Mouse (Mus musculus): ENCODE measurements around the gene Ctsk. TPM values are rescaled to one million over a fixed set of nuclear protein-coding genes. Genes with fewer than 3 reads are reported as not detected.
"Not testable (repeated sequence)": the region's sequence is repeated elsewhere in the genome, so short reads cannot be mapped to it uniquely, and the experiment has no call there.

Gene Ctsk
- polyA plus RNA-seq, 1 experiment from 2014 or later = 7.5 TPM

DNA sequence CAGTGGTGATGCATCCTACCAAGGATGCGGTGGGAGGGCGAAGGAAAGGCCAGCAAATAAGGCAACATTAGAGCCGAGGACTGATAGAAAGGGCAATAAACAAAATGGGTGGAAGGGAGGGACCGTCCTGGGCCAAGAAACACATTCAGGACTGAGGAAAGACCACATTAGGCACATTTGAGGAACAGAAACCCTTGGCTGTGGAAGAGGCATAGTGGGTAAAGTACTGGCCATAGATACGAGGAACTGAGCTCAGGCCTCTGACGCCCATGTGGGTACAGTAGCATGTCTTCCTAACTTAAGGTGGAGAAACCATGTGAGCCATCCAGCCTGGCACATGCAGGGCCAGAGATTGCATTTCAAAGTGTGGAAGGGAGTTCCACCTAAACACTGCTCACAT, 30.8 kb downstream of the Ctsk start:
- ATAC-seq (no peak), DNase-seq (ENCODE audit: low spot score) (no peak)
- Histone ChIP-seq H3K4me2 (ENCODE audit: low read length) (no peak overlapping the region), H3K4me3 (ENCODE audit: low read depth, low read length) (no peak overlapping the region), H3K27me3 (replicated peaks; ENCODE audit: control insufficient read depth, insufficient read depth, low read length) (no peaks in the 10 kb centered on the region), H3K9ac (ENCODE audit: low read length) (no peak overlapping the region), H3K4me1 (ENCODE audit: control insufficient read depth, insufficient read depth, low read length) (no peaks in the 10 kb centered on the region), H3K9me3 (replicated peaks; ENCODE audit: control insufficient read depth, low read length) (no peaks in the 10 kb centered on the region), H3K36me3 (ENCODE audit: control insufficient read depth, insufficient read depth, low read length) (no peaks in the 10 kb centered on the region), H3K27ac (ENCODE audit: low read depth, low read length) (no peak overlapping the region)
- 93% methylated on average over 6 of the region's 6 CpGs for WGBS

DNA sequence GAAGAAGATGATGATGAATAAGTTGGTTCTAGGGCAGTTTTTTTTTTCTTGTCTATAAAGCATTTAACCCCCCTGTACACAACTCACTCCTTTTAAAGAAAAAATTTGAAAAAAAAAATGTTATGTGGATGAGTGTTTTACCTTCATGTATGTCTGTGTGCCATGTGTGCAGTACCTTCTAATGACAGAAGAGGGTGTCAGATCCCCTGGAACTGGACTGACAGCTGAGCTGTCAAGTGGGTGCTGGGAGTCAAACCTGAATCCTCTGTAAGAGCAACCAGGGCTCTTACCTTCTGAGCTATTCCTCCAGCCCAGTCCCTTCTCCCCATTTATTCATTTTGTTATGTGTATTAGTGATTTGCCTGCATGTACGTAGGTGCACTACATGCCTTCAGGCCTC, 32.0 kb downstream of the Ctsk start:
- no peaks in the 10 kb centered on the region for H3K27me3 ChIP-seq (replicated peaks; ENCODE audit: control insufficient read depth, insufficient read depth, low read length)
- H3K4me1 ChIP-seq (ENCODE audit: control insufficient read depth, insufficient read depth, low read length) = no peaks in the 10 kb centered on the region
- H3K36me3 ChIP-seq (ENCODE audit: control insufficient read depth, insufficient read depth, low read length) = no peaks in the 10 kb centered on the region
- H3K4me3 ChIP-seq (ENCODE audit: low read depth, low read length) = no peak overlapping the region
- no peak overlapping the region for H3K4me2 ChIP-seq (ENCODE audit: low read length)
- ATAC-seq (no peak), DNase-seq (ENCODE audit: low spot score) (no peak)
- no peak overlapping the region for H3K9ac ChIP-seq (ENCODE audit: low read length)
- WGBS = 93% methylated on average over 1 of the region's 1 CpGs
- no peaks in the 10 kb centered on the region for H3K9me3 ChIP-seq (replicated peaks; ENCODE audit: control insufficient read depth, low read length)
- H3K27ac ChIP-seq (ENCODE audit: low read depth, low read length) = no peak overlapping the region

- no peak for DNase-seq (ENCODE audit: low spot score)
- H3K9ac ChIP-seq (ENCODE audit: low read length) = no peak overlapping the region
- no peak overlapping the region for H3K4me2 ChIP-seq (ENCODE audit: low read length)
- ATAC-seq = no peak
- no peaks in the 10 kb centered on the region for H3K27me3 ChIP-seq (replicated peaks; ENCODE audit: control insufficient read depth, insufficient read depth, low read length)
- H3K27ac ChIP-seq (ENCODE audit: low read depth, low read length) = no peak overlapping the region
- no peaks in the 10 kb centered on the region for H3K36me3 ChIP-seq (ENCODE audit: control insufficient read depth, insufficient read depth, low read length)
- no peaks in the 10 kb centered on the region for H3K9me3 ChIP-seq (replicated peaks; ENCODE audit: control insufficient read depth, low read length)
- no peak overlapping the region for H3K4me3 ChIP-seq (ENCODE audit: low read depth, low read length)
- no peaks in the 10 kb centered on the region for H3K4me1 ChIP-seq (ENCODE audit: control insufficient read depth, insufficient read depth, low read length)
- 88% methylated on average over 5 of the region's 5 CpGs for WGBS
Observed at GRCm38 (mm10) chr3:95533364-95533763, 34.3 kb downstream of the Ctsk start.

GRCm38 (mm10) chr3:95534927-95535326, 35.9 kb downstream of the Ctsk start:
- no peak overlapping the region for H3K9ac ChIP-seq (ENCODE audit: low read length)
- no peaks in the 10 kb centered on the region for H3K36me3 ChIP-seq (ENCODE audit: control insufficient read depth, insufficient read depth, low read length)
- no peaks in the 10 kb centered on the region for H3K4me1 ChIP-seq (ENCODE audit: control insufficient read depth, insufficient read depth, low read length)
- no peak overlapping the region for H3K4me3 ChIP-seq (ENCODE audit: low read depth, low read length)
- 84% methylated on average over 1 of the region's 1 CpGs for WGBS
- no peaks in the 10 kb centered on the region for H3K9me3 ChIP-seq (replicated peaks; ENCODE audit: control insufficient read depth, low read length)
- no peak overlapping the region for H3K4me2 ChIP-seq (ENCODE audit: low read length)
- DNase-seq (ENCODE audit: low spot score) = no peak
- no peak for ATAC-seq
- H3K27ac ChIP-seq (ENCODE audit: low read depth, low read length) = no peak overlapping the region
- H3K27me3 ChIP-seq (replicated peaks; ENCODE audit: control insufficient read depth, insufficient read depth, low read length) = no peaks in the 10 kb centered on the region

- H3K36me3 ChIP-seq (ENCODE audit: control insufficient read depth, insufficient read depth, low read length) = no peaks in the 10 kb centered on the region
- ATAC-seq (no peak), DNase-seq (ENCODE audit: low spot score) (no peak)
- H3K27ac ChIP-seq (ENCODE audit: low read depth, low read length) = no peak overlapping the region
- no peak overlapping the region for H3K4me2 ChIP-seq (ENCODE audit: low read length)
- H3K9me3 ChIP-seq (replicated peaks; ENCODE audit: control insufficient read depth, low read length) = no peaks in the 10 kb centered on the region
- no peaks in the 10 kb centered on the region for H3K27me3 ChIP-seq (replicated peaks; ENCODE audit: control insufficient read depth, insufficient read depth, low read length)
- no peaks in the 10 kb centered on the region for H3K4me1 ChIP-seq (ENCODE audit: control insufficient read depth, insufficient read depth, low read length)
- H3K9ac ChIP-seq (ENCODE audit: low read length) = no peak overlapping the region
- 95% methylated on average over 10 of the region's 10 CpGs for WGBS
- H3K4me3 ChIP-seq (ENCODE audit: low read depth, low read length) = no peak overlapping the region
Observed at GRCm38 (mm10) chr3:95538936-95539335, 39.9 kb downstream of the Ctsk start.

DNA sequence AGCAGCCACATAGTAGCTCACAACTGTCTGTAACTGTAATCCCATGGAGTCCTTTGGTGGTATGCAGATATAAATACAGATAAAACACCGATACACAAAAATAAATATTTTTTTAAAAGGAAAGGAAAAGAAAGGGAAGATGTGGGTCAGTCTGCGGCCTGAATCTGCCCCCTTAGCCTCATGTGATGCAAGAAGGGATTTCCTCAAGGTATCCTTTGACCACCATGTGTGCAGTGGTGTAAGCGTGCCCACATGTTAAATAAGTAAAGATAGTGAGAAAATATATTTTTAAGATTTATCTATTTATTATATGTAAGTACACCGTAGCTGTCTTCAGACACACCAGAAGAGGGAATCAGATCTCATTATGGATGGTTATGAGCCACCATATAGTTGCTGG, 40.8 kb downstream of the Ctsk start:
- WGBS = 96% methylated on average over 4 of the region's 4 CpGs
- H3K36me3 ChIP-seq (ENCODE audit: control insufficient read depth, insufficient read depth, low read length) = no peaks in the 10 kb centered on the region
- H3K4me3 ChIP-seq (ENCODE audit: low read depth, low read length) = no peak overlapping the region
- no peak for DNase-seq (ENCODE audit: low spot score)
- no peak overlapping the region for H3K4me2 ChIP-seq (ENCODE audit: low read length)
- no peak for ATAC-seq
- H3K9me3 ChIP-seq (replicated peaks; ENCODE audit: control insufficient read depth, low read length) = no peaks in the 10 kb centered on the region
- H3K27me3 ChIP-seq (replicated peaks; ENCODE audit: control insufficient read depth, insufficient read depth, low read length) = no peaks in the 10 kb centered on the region
- H3K9ac ChIP-seq (ENCODE audit: low read length) = no peak overlapping the region
- no peaks in the 10 kb centered on the region for H3K4me1 ChIP-seq (ENCODE audit: control insufficient read depth, insufficient read depth, low read length)
- H3K27ac ChIP-seq (ENCODE audit: low read depth, low read length) = no peak overlapping the region

DNA sequence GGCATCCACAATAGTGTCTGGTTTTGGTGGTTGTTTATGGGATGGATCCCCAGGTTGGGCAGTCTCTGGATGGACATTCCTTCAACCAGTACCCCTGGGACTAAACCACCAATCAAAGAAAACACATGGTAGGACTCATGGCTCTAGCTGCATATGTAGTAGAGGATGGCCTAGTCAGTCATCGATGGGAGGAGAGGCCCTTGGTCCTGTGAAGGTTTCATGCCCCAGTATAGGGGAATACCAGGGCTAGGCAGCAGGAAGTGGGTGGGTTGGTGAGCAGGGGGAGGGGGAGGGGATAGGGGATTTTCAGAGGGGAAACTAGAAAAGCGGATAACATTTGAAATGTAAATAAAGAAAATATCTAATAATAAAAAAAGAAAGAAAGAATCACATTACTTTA, 42.1 kb downstream of the Ctsk start:
- not testable (repeated sequence) for DNase-seq (ENCODE audit: low spot score)

GRCm38 (mm10) chr3:95542171-95542570, 43.1 kb downstream of the Ctsk start:
- no peak for ATAC-seq

More for the DNA sequence above, 42.1 kb downstream of the Ctsk start:
- 91% methylated on average over 2 of the region's 2 CpGs for WGBS
- not testable (repeated sequence) for H3K4me3 ChIP-seq (ENCODE audit: low read depth, low read length); H3K27ac ChIP-seq (ENCODE audit: low read depth, low read length); H3K9me3 ChIP-seq (replicated peaks; ENCODE audit: control insufficient read depth, low read length); H3K4me2 ChIP-seq (ENCODE audit: low read length); H3K4me1 ChIP-seq (ENCODE audit: control insufficient read depth, insufficient read depth, low read length); H3K27me3 ChIP-seq (replicated peaks; ENCODE audit: control insufficient read depth, insufficient read depth, low read length); H3K36me3 ChIP-seq (ENCODE audit: control insufficient read depth, insufficient read depth, low read length); ATAC-seq; H3K9ac ChIP-seq (ENCODE audit: low read length)

GRCm38 (mm10) chr3:95542981-95543380, 43.9 kb downstream of the Ctsk start:
- Histone ChIP-seq H3K4me2 (ENCODE audit: low read length) (no peak overlapping the region), H3K9ac (ENCODE audit: low read length) (no peak overlapping the region), H3K36me3 (ENCODE audit: control insufficient read depth, insufficient read depth, low read length) (no peaks in the 10 kb centered on the region), H3K4me1 (ENCODE audit: control insufficient read depth, insufficient read depth, low read length) (no peaks in the 10 kb centered on the region), H3K4me3 (ENCODE audit: low read depth, low read length) (no peak overlapping the region), H3K27ac (ENCODE audit: low read depth, low read length) (no peak overlapping the region), H3K27me3 (replicated peaks; ENCODE audit: control insufficient read depth, insufficient read depth, low read length) (no peaks in the 10 kb centered on the region), H3K9me3 (replicated peaks; ENCODE audit: control insufficient read depth, low read length) (no peaks in the 10 kb centered on the region)
- no peak for ATAC-seq
- 69% methylated on average over 7 of the region's 7 CpGs for WGBS
- DNase-seq (ENCODE audit: low spot score) = no peak

More at GRCm38 (mm10) chr3:95542171-95542570, 43.1 kb downstream of the Ctsk start:
- Histone ChIP-seq H3K36me3 (ENCODE audit: control insufficient read depth, insufficient read depth, low read length) (no peaks in the 10 kb centered on the region), H3K27ac (ENCODE audit: low read depth, low read length) (no peak overlapping the region), H3K9me3 (replicated peaks; ENCODE audit: control insufficient read depth, low read length) (no peaks in the 10 kb centered on the region), H3K4me2 (ENCODE audit: low read length) (no peak overlapping the region), H3K9ac (ENCODE audit: low read length) (no peak overlapping the region), H3K27me3 (replicated peaks; ENCODE audit: control insufficient read depth, insufficient read depth, low read length) (no peaks in the 10 kb centered on the region), H3K4me3 (ENCODE audit: low read depth, low read length) (no peak overlapping the region), H3K4me1 (ENCODE audit: control insufficient read depth, insufficient read depth, low read length) (no peaks in the 10 kb centered on the region)
- DNase-seq (ENCODE audit: low spot score) = no peak
